28 mouse cellular contexts compared by ENCODE assay signal in the genomic region with DNA sequence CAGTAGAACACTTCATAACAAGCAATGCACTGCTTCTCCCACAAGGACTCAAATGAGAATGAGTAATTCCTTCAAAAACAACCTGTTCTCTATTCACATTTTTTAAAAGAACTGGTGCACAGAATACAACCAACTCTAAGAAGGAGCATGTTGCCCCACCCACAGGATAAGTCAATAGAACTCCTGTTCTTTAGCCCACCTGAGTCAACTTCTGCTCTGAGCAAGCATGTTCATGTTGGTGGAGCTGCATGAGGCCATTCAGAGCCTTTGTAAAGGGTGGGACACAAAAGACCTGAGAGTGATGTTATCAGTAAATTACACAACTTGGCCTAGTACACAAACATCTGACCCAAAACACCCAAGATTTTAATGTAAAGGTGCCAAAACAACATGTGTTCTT. TPM values are rescaled to one million over a fixed set of nuclear protein-coding genes. Genes with fewer than 3 reads are reported as not detected.
DNase-seq lines count a peak whose midpoint lies in the region; ATAC-seq and TF ChIP-seq lines count a peak whose summit lies in the region.
"Had no signal": no experiment of that assay in that cellular context is flagged by ENCODE, and none has a peak within 500 bp of the region (broad histone marks: within the 10 kb centered on the region; RNA-seq: fewer than 3 reads in every experiment).

No protein-coding gene starts in this region.

- ATAC-seq in lung, embryonic 14.5 days (ENCODE audit: insufficient read depth): peak; percentile 75
- peak; percentile 88 for ATAC-seq in stomach, embryonic 14.5 days (ENCODE audit: insufficient number of reproducible peaks, insufficient read depth, low FRiP score, low read depth)
- ATAC-seq in stomach, embryonic 15.5 days (ENCODE audit: insufficient read depth, low FRiP score, low read depth): peak; percentile 82
- ATAC-seq: CD4-positive, CD25-positive, alpha-beta regulatory T cell, adult 4 months; forebrain, embryonic 13.5 days; forebrain, embryonic 16.5 days had no signal

- no peaks in the 10 kb centered on the region for H3K4me1 ChIP-seq in lung, embryonic 14.5 days (ENCODE audit: insufficient read depth)
- no peaks in the 10 kb centered on the region for H3K4me1 ChIP-seq in stomach, embryonic 14.5 days (ENCODE audit: control insufficient read depth, insufficient read depth, low read length)
- H3K4me1 ChIP-seq in stomach, embryonic 15.5 days: no peaks in the 10 kb centered on the region
- H3K4me1 ChIP-seq: embryonic facial prominence, embryonic 13.5 days; forebrain, embryonic 10.5 days; forebrain, embryonic 13.5 days; heart, embryonic 10.5 days; heart, embryonic 13.5 days had no signal

- no peaks in the 10 kb centered on the region for H3K36me3 ChIP-seq in lung, embryonic 14.5 days (ENCODE audit: insufficient read depth)
- H3K36me3 ChIP-seq in stomach, embryonic 14.5 days (ENCODE audit: control insufficient read depth, insufficient read depth, low read length): no peaks in the 10 kb centered on the region
- no peaks in the 10 kb centered on the region for H3K36me3 ChIP-seq in stomach, embryonic 15.5 days
- H3K36me3 ChIP-seq: embryonic facial prominence, embryonic 13.5 days; forebrain, embryonic 10.5 days; heart, embryonic 10.5 days; heart, embryonic 13.5 days had no signal

- H3K9ac ChIP-seq in lung, embryonic 14.5 days: no peak overlapping the region
- H3K9ac ChIP-seq in stomach, embryonic 14.5 days (replicated peaks; ENCODE audit: low read depth, low read length): no peak overlapping the region
- H3K9ac ChIP-seq in stomach, embryonic 15.5 days: no peak overlapping the region
- H3K9ac ChIP-seq: embryonic facial prominence, embryonic 13.5 days; forebrain, embryonic 13.5 days; heart, embryonic 13.5 days; hindbrain, embryonic 14.5 days had no signal

- no peaks in the 10 kb centered on the region for H3K27me3 ChIP-seq in lung, embryonic 14.5 days (ENCODE audit: insufficient read depth, low read length)
- H3K27me3 ChIP-seq in stomach, embryonic 14.5 days (ENCODE audit: control insufficient read depth, insufficient read depth, low read length): no peaks in the 10 kb centered on the region
- H3K27me3 ChIP-seq in stomach, embryonic 15.5 days (replicated peaks): no peaks in the 10 kb centered on the region
- H3K27me3 ChIP-seq: embryonic facial prominence, embryonic 13.5 days; forebrain, embryonic 13.5 days; heart, embryonic 13.5 days had no signal

- DNase-seq in lung, embryonic 14.5 days: peak; percentile 44
- no peak for DNase-seq in lung, postnatal 36 days
- DNase-seq in spleen, adult 18-20 months: no peak
- no peak for DNase-seq in layer of hippocampus, postnatal 25 days (ENCODE audit: extremely low spot score in 1 of 2, low spot score in 1 of 2)
- DNase-seq: adrenal gland, adult 2 months; adrenal gland, postnatal 14 days; cerebellum, adult 11 months; cerebellum, adult 2 months; cerebellum, adult 9-11 months; cerebellum, postnatal 25 days; gastrocnemius, postnatal 10 days; gastrocnemius, postnatal 36 days; heart, adult 2 months; heart, postnatal 14 days; heart, postnatal 4 days had no signal

- H3K9me3 ChIP-seq in lung, embryonic 14.5 days (ENCODE audit: low read depth, low read length): no peaks in the 10 kb centered on the region
- H3K9me3 ChIP-seq in stomach, embryonic 14.5 days (ENCODE audit: control insufficient read depth, low read depth, low read length): 0 out of 2 replicates have a peak, but pooled peaks cover 2% of the 10 kb centered on the region
- H3K9me3 ChIP-seq in stomach, embryonic 15.5 days: no peaks in the 10 kb centered on the region
- H3K9me3 ChIP-seq: embryonic facial prominence, embryonic 13.5 days; forebrain, embryonic 10.5 days; forebrain, embryonic 13.5 days; heart, embryonic 10.5 days; heart, embryonic 13.5 days had no signal

- no peak overlapping the region for H3K27ac ChIP-seq in lung, embryonic 14.5 days (ENCODE audit: low read depth)
- no peak overlapping the region for H3K27ac ChIP-seq in stomach, embryonic 14.5 days (ENCODE audit: low read length)
- no peak overlapping the region for H3K27ac ChIP-seq in stomach, embryonic 15.5 days
- H3K27ac ChIP-seq: embryonic facial prominence, embryonic 13.5 days; forebrain, embryonic 10.5 days; forebrain, embryonic 13.5 days; heart, adult 2 months; heart, embryonic 10.5 days; heart, embryonic 13.5 days; hindbrain, embryonic 14.5 days had no signal

- TF ChIP-seq CTCF in lung, embryonic 14.5 days (IDR thresholded peaks at IDR 0.05; ENCODE audit: low read depth): no peak

- no peak overlapping the region for H3K4me3 ChIP-seq in lung, embryonic 14.5 days (ENCODE audit: low read depth, low read length)
- no peak overlapping the region for H3K4me3 ChIP-seq in stomach, embryonic 14.5 days (ENCODE audit: low read depth, low read length)
- H3K4me3 ChIP-seq in stomach, embryonic 15.5 days (replicated peaks): no peak overlapping the region
- H3K4me3 ChIP-seq: embryonic facial prominence, embryonic 13.5 days; forebrain, embryonic 10.5 days; forebrain, embryonic 13.5 days; heart, adult 2 months; heart, embryonic 10.5 days; heart, embryonic 13.5 days had no signal

- H3K4me2 ChIP-seq in lung, embryonic 14.5 days: no peak overlapping the region
- no peak overlapping the region for H3K4me2 ChIP-seq in stomach, embryonic 14.5 days (replicated peaks; ENCODE audit: low read depth, low read length)
- no peak overlapping the region for H3K4me2 ChIP-seq in stomach, embryonic 15.5 days
- H3K4me2 ChIP-seq: embryonic facial prominence, embryonic 13.5 days; forebrain, embryonic 13.5 days; heart, embryonic 13.5 days; hindbrain, embryonic 14.5 days had no signal

RNA-seq across cellular contexts. Expression of gene Rnf32, which starts 42.6 kb away (rescaled TPM):
- polyA plus RNA-seq in lung, embryonic 14.5 days (2014; fragmentation: Nextera tagmentation; extraction: Ambion mirVana): 3.9 TPM in 2 replicates
- polyA plus RNA-seq in stomach, embryonic 14.5 days (2014; fragmentation: Nextera tagmentation; extraction: Ambion mirVana): 10.0 and 10.8 TPM in 2 replicates
- polyA plus RNA-seq in stomach, embryonic 15.5 days (2015; fragmentation: Nextera tagmentation; extraction: Ambion mirVana): 7.8 and 8.2 TPM in 2 replicates
- total RNA-seq in layer of hippocampus, postnatal 25 days (2021): 10 to 100 TPM; 19.5 to 26.1 TPM
- total RNA-seq: common myeloid progenitor, adult 5-6 weeks; granulocyte monocyte progenitor cell, adult 5-6 weeks; MEL had no signal
